Mouse (Mus musculus): ENCODE data around the gene Tmem132c.
"Not testable (repeated sequence)": the region's sequence is repeated elsewhere in the genome, so short reads cannot be mapped to it uniquely, and the experiment has no call there.

Gene Tmem132c

DNA sequence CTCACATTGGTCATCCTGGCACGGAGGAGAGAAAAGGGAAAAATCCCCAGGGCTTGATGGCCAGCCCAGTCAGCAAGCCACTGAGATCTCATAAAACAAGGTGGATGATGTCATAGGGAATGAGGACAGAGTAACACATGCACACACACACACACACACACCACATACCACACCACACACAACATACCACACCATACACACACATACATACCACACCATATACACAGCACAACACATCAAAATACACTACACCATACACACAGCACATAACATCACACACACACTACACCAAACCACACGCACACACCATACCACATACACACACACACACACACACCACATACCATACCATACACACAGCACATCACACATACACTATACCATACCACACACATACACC lies 104.8 kb downstream of the Tmem132c start:
- no peak for DNase-seq (ENCODE audit: low read depth)

DNA sequence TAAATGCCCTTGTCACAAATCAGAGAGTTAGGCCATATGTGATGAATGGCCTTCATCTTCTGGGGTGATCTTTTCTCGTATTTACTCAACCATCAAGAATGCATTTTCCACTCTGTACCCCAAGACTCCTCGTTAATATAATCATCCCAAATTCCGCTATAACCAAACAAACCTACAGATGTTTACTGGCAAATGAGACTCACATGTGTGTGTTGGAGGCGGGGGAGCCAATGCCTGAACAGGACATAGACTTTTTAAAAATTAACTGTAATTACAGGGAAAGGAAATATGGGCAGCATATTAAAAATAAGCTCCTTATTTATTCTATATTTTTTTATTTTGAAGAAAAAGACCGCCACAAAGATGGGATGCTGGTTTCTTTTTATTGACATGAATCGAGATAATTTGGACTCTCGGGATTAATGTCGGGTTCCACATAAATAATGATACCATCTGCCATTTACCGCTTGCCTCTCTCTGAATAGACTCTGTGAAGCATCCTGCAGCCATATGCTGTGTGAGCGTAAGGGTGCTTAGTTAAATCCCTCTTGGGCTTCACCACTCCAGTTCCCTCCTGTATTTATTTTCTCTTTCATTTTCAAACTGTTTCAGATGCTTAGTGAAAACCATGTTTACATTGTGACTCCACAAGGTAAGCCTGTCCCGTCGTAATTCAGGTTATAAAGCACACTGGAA lies 105.6 kb downstream of the Tmem132c start:
- DNase-seq (ENCODE audit: low read depth) = no peak

DNA sequence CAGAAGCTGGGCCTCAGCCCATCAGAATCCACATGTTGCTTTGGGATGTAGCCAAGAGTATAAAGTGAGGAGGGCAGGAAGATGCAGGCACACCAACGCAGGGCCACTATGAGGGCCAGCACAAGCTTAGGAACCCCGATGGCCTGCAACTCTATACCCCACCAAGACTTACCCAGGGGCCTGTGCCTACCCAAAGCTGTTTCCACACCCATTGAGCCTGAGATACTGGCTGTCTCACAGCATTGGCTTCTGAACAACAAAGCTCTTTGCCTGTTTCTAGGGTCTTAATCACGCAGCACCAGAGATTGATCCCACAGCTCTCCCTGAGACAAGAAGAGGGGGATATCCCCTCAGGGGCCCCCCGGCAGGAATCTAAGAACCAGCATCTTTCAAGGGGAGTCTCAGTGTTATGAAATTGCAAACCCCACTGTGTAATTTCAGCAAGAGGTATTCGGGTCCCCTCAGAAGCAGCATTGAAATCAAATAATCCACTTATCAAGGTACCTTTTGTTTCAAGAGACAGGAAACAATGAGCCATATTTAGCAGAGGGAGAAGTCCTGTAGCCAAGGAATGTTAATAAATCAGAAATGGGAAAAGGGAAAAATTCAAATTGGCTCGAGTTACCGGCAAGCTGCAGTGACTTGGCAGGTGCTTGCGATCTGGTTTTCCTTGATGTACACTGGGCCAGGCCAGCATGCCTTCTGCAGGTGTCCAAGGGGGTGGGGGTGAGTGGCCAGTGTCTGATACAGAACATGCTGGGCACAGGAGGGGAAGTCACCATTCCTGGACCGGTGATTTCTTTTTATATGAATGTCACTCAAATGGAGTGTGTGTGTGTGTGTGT lies 107.8 kb downstream of the Tmem132c start:
- no peak for DNase-seq (ENCODE audit: low read depth)

DNA sequence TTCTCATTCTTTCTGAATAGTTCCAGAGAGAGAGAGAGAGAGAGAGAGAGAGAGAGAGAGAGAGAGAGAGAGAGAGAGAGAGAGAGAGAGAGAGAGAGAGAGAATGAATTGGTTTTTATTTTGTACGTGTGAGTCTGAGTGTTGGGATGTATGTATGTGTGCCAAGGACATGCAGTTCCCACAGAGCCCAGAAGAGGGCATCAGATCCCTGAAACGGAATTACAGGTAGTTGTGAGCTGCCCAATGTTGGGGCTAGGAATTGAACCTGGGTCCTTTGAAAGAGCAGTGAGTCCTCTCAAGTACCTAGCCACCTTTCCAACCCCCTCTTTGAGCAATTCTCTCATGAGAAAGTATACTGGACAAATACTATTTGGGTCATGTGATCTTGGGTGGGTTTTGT lies 111.4 kb downstream of the Tmem132c start:
- DNase-seq (ENCODE audit: low read depth) = no peak

DNA sequence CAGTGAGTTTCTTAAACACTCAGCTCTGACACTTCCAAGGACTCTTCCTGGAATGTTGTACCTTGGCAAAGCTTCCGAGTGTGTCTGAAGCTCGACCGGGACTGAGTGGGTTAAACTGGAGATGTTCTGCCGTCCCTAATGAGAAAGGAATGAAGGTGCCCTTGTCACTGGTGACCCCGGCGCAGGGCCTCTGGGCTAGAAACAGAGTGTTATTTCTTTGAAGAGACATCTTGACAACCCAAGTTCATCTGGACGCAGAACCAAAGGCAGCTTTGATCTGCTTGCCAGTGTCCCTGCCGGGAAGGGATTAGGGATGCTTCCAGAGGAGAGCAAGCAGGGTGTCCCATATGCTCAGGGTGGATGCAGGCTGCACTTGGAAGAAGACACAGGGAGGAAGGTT lies 114.2 kb downstream of the Tmem132c start:
- DNase-seq (ENCODE audit: low read depth) = no peak

DNA sequence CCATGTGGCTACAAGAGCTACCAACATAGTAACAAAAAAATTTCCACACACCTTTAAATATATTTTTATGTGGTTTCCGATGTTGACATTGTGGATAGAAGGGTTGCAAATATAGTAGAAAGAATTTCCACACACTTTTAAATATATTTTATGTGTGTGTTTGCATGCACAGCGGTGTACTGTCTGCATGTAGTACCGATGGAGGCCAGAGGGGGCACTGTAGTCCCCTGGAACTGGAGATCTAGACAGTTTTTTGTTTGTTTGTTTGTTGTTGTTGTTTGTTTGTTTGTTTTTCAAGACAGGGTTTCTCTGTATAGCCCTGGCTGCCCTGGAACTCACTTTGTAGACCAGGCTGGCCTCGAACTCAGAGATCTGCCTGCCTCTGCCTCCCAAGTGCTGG lies 116.3 kb downstream of the Tmem132c start:
- DNase-seq (ENCODE audit: low read depth) = not testable (repeated sequence)

DNA sequence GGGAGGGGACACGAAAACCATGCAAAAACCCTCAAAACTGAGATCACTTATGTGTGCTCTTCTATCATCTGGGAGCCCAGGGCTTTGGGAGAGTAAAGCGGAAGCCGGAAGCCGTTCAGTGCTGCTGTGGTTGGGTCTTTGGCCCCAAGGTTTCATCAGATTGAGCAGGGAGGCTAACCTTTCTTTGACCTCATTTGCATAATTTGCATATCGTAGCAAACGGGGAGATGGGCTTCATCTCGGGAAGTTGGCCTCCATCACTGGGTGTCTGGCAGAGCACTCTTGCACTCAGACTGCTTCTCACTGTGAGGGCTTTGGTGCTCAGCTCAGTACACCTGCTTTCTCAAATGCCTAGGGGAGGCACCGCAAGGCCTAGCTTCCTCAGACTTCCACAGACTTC lies 119.5 kb downstream of the Tmem132c start:
- DNase-seq (ENCODE audit: low read depth) = no peak

DNA sequence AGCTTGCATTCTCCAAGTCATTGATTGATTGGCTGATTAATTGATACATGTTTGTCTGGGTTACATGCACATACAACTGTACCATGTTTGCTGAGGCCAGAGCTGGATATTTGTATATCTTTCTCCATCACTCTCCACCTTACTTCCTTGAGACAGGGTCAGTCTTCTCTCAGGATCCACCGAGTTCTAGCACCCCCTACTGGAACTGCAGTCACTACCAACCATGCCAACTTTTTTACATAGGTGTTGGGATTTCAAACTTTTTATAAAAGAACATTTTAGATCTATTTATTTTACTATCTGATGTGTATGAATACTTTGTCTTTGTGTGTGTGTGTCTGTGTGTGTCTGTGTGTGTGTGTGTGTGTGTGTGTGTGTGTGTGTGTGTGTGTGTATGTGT lies 123.5 kb downstream of the Tmem132c start:
- no peak for DNase-seq (ENCODE audit: low read depth)

DNA sequence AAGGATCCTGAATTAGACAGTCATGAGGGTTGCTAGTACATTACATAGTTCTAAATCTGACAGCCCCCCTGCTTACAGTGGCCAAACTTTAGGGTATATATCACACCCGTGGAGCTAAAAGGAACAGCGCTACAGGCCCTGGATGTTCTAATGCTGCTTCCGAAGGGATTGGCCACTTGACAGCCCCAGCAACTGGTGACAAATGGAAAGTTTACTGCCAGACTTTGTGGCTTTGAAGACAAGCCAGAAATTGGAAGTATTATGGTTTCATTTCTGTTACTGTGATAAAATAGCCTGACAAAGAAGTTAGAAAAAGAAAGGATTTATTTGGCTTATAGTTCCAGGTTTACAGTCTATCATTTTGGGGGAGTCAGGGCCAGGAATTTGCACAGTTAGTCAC lies 126.6 kb downstream of the Tmem132c start:
- DNase-seq (ENCODE audit: low read depth) = no peak

DNA sequence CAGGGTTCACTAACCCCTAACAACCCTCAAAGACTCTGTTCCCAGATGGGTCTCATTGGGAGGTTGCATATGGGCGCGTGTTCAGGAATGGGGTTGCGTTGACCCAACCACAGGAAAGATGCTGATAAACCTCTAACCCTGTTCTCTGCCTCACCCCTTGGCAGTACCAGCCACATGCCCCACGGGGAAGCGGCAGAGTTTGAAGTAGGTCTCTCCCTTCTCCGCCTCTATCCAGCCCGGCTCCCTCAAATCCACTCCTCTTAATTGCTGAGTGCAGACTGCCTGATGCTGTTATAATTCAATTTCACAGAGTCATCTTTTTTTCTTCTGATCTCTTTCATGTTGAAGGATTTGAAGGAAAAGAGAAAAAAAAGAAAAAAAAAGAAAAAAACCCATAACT lies 128.2 kb downstream of the Tmem132c start:
- no peak for DNase-seq (ENCODE audit: low read depth)

DNA sequence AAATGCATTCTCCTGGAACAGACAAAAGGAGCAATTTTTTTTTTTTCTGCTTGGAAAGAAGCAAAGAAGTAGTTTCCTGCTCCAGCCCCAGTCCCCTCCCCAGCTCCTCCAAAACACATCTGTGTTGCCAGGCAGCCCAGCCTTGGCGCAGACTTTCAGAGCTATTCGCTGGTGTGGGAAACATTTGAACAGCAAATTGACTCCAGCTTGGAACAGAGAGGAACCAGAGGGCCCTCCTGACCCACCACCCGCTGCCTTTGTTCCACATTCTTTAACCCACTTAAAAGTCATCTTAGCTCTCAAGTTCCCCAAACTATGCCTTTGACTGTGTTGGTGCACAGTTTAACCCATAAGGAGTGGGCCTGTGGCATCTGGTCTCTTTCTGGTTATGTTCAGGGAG lies 128.9 kb downstream of the Tmem132c start:
- DNase-seq (ENCODE audit: low read depth) = no peak

DNA sequence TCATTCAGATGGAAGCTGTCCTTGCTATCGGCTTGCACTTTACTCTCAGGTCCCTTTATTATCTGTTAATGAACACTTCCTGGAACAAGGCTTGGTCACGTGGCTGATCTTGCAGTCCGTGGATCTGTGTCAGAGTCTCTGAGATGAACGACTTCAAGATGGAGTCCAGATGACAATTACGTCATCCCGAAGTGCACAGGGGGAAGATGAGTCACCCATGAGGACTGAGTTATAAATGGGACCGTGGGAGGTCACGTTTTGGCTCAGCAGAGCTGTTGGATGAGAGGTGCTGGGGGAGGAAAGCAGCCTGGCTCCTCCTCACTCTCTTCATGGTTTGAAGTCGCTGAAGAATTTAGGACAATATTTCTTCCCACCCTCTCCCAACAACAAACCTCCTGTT lies 132.6 kb downstream of the Tmem132c start:
- no peak for DNase-seq (ENCODE audit: low read depth)

DNA sequence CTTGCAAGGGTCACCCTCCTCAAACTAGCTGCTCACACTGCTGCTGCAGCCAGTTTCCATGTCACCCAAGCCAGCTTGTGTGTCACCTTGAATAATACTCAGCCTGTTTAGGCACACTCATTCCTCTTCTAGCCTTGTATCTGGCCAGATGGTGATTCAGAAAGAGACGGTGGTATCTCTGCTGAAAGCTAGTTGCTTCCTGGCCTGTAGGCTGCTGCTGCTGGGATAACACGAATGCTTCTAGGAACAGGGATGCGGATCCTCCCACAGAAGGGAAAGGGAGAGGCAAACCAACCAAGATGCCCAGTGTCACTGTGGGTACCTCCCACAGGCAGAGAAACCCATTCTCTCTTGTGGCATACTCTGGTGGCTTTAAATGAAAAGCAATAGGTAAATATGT lies 134.0 kb downstream of the Tmem132c start:
- DNase-seq (ENCODE audit: low read depth) = no peak

DNA sequence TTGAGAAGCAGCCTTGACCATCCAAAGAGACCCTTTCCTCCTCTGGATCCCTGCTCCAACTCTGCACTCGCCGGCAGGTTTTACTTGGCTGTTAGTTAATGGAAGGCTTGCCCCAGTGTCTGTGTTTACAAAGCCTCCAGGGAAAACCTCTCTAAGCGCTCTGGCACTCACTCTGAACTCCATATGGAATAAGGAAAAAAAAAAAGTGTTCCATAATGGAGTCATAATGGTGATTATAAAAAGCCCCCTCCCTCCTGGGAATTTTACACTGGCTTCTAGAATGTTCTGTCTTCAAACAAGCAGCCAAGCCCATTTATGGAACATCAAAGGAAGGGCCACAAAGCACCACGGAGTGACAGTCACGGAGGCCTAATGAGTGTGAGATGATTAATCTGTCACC lies 136.9 kb downstream of the Tmem132c start:
- no peak for DNase-seq (ENCODE audit: low read depth)

DNA sequence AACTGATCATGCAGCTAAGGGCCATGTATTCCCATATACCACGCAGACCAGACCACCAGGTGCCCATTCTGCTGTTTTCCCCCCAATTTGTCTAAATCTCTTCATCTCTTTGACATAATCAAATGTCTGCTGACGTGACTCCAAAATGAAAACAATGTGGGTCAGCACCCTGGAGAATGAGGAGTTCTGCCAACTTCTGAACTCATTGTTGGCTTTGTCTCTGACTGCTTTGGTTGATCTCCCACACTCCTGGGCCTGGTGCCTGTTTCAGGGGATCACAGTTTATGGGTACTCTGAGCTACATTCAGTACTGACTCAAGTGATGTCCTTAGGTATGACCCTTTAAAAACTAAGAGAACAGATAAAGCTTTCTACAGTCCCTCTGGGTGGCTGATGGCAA lies 137.7 kb downstream of the Tmem132c start:
- DNase-seq (ENCODE audit: low read depth) = no peak

DNA sequence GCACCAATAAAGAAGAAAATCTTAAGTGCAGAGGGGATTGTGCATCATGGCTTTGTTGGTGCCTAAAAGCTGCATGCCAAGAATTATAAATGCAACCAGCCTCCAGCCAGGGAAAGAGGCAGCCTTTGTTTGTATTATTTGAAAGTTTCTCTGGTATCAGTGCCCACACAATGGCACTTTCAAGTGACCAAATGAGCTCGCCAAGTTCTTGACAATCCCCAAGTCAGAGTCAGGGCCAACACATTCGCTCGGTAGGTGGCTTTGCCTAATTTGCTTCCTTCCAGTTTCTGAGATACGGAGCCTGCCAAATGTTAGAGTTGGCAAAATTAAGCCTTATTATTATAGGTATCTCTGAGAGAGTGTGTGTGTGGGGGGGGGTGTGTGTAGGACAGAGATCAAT lies 139.6 kb downstream of the Tmem132c start:
- DNase-seq (ENCODE audit: low read depth) = no peak

DNA sequence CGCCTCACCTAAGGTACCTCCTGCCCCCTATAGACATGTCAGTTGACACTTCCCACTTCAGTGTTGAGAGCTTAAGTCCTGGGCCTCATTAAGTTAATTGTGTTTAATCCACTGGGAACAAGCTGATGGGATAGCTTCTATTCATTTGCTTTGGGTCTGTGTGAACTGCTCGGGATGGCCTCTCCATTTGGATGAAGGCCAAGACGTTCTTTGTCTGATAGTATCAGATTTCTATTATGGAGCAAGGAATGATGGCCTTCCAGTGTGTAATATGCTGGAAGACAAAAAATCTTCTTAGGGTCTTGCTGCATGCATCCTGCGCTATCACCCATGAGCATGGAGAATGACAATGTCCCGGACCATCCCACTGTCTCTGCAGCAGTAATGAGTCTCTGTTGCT lies 141.0 kb downstream of the Tmem132c start:
- DNase-seq (ENCODE audit: low read depth) = no peak

DNA sequence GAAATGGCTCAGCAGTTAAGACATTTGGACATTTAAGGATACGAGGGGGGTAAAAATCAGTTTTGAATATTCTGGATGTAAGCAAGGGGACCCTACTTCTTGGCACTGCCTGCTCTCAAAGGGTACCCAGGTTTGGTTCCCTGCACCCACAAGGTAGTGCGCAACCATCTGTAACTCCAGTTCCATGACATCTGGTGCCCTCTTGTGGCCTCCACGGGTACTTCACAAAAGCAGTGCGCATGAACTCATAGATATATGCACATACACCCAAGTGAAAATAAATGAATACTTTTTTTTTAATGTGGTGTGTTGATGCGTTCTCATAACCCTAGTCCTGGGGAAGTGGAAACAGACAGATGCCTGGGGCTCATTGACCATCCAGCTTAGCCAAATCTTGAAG lies 149.6 kb downstream of the Tmem132c start:
- no peak for DNase-seq (ENCODE audit: low read depth)

DNA sequence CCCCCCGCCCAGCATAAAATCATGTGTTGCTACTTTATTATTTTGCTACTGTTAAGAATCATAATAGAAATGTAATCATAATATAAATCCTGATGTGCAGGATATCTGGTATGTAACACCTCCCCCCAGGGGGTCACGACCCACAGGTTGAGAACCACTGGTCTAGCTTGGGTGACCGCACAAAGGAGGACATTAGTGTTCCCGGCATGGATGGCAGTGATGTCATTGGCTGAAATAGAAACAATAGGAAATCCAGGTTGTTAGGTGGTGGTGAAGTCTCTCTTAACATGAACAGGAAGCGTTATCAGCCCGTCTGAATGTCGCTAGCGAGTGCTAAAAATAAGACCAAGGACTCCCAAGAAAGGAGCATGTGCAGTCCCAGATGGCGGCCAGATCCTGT lies 155.3 kb downstream of the Tmem132c start:
- no peak for DNase-seq (ENCODE audit: low read depth)

DNA sequence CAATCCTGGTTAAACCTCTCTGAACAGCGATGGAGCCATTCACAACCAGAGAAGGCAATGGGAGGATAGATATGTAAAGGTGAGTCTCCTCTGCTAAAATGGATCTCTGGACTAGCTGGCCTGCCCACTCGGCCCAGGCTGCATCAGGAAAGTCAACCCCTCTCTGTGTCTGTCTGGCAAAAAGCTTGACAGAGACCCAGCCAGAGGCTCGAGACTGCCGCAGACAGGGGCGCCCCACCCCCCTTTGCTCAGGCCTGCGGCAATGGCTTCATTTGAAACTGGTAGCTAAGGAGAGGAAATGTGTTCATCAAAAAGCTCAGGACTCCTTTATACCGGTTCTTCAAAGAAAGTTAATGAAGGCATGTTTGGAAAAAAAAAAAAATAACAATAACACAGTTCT lies 156.4 kb downstream of the Tmem132c start:
- DNase-seq (ENCODE audit: low read depth) = no peak

DNA sequence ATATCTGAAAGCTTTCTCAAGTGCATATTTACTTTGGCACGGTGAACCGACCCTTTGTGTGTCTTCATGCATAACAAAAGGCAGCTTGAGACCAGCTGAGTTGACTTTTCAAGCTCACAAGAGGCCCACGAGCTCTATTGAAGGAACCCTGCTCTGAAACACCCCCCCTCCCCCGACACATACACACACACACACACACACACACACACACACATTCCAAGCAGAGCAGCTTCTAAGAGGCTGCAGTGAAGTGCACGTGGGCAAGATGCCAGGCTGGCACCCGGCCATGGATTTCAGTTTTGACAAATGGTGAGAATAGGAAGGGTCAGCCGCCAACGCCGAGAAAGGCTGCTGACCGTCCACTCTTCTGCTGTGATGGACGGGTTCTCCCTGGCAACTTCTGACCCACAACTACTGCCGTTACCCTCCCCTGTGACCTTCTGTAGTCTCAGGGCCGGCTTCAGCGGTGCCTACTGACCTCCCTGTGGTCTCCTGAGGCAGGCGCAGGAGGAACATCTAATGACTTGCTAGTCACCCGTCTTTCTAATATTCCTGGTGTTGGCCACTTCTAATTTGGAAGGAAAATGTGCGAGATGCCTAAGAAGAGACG lies 163.9 kb downstream of the Tmem132c start:
- DNase-seq (ENCODE audit: low read depth) = no peak

DNA sequence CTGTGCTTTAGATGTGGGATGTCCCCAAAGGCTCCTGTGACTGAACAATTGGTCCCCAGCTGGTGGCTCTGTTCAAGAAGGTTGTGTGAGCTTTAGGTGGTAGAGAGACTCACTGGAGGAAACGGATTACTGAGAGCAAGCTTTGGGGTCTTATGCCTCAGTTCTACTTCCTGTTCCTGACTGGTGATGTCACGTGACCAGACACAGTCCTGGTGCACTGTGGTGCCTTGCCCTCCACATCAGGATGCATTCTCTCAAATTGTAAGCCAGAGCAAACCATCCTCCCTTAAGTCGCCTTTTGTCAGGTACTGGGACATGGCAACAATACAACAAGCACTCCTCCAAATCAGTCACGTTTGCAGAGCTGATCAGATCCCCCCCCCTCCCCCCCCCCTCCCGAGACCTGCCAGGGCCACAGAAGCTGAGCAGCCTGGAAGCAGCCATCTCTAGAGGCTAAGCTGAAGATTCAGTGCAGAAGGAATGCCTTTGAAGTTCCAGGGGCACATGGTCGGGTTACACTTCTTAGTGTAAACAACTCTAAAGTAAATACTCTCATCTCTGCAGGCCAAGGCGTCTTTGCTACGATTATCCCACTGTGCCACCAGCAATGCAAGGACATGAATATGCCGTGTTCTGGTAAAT lies 164.5 kb downstream of the Tmem132c start:
- DNase-seq (ENCODE audit: low read depth) = no peak

DNA sequence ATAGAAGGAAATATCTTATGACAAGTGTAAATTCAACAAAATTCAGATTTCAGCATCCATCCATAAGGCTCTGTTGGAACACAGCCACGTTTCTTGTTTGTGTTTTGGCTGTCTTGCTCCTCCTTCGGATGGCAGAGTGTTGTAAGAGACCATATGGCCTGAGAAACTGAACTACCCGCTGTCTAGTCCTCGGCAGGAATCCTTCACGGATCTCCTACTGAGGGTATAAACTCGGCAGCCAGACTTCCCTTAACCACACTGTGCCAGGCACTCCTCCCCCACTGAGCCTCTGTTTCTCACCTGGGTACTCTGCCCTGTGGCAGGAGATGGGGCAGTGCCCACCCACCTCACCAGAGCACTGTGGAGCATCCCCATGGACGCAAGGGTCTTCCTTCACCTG lies 174.9 kb downstream of the Tmem132c start:
- no peak for DNase-seq (ENCODE audit: low read depth)

Data from fibroblast of lung, adult 2 months (primary cell).